Mouse (Mus musculus): ENCODE results near the gene Fsd1.

Gene Fsd1

DNA sequence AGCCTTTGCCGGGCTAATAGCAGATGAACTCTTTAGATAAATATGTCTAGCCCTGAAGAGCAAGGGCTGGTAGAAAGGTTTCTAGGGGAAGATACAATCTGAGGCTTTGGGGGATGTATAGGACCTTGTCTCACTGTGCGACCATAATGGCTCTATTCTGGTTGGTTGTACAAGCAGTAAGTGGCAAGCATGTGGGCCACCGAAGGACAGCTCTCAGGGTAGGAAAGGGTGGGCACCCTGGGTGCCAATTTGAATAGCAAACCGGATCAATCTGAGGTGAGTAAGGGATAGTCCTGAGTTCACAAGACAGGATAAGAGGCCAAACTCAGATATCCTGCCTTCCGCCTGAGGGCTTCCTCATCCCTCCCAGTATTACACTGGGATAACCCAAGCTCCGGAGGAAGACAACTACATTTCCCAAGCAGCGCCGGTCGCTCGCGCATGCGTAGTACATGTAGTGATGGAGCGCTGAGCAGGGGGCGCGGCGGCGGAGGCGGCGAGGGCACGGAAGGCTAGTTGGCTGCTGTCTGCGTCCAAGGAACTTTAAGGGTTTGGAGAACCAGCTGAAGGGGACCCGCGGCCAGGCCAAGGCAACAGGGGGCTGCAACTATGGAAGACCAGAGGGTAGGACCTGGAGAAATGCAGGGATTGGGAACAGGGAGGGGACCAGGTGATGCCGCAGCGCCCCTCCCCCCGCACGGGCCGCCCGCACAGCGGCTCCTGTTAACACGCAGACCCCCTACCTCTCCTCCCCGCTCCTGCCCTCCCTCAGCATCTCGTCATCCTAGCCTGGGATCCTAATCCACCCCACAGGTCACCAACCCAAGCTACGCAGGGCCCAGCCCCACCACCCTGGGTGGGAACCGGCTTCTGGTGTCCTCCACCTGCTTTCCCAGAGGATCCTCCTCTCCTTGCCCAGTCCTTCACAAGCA lies at the start of gene Fsd1:
Gene Fsd1, plus strand, starts transcription at position 480 of the 932 bp plus-strand sequence.
- peak; percentile 97 for ATAC-seq (ENCODE audit: low TSS enrichment)

GRCm38 (mm10) chr17:55944387-55944865 lies 41.9 kb upstream of the Fsd1 start:
- 0 out of 2 replicates have a peak, but pooled peaks have one; percentile 2 for ATAC-seq (ENCODE audit: low TSS enrichment)

DNA sequence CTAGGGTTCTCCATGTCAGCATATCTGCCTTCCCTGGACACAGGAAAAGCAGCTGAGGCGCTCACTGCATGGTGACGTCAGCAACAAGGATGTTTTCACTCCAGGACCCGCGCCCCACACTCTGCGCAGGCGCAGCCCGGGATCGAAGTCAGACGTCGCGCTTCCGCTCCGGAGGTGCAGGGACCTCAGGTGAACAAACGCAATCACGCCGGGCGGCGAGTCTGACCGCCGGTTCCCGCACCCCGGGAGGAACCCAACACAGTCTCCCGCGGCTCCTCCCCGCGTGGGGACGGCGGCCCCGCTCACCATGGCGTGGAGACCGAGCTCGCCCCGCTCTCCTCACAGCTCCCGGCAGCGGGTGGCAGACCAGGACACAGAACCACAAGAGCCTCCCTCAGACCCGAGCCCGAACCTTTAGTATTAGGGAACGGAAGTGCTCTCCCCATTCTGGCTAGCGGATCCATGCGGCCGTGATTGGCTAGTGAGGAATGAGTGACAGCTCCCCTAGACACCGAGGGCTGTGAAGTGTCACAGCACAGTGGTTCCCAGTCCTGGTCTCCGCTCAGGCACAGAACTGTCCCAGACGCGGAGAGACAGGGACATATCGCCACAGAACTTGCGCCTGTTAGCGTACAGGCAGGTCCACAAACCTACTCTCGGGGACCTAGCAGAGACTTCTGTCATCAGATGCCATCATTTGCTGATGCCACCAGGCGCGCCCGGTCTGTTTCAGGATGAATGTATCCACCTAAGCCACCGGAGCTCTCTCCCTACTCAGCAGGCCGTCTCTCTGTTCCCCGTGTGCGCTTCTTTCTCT lies 41.2 kb upstream of the Fsd1 start:
- ATAC-seq (ENCODE audit: low TSS enrichment) = peak; percentile 97

GRCm38 (mm10) chr17:55945696-55946095 lies 40.6 kb upstream of the Fsd1 start:
- ATAC-seq (ENCODE audit: low TSS enrichment) = no peak

DNA sequence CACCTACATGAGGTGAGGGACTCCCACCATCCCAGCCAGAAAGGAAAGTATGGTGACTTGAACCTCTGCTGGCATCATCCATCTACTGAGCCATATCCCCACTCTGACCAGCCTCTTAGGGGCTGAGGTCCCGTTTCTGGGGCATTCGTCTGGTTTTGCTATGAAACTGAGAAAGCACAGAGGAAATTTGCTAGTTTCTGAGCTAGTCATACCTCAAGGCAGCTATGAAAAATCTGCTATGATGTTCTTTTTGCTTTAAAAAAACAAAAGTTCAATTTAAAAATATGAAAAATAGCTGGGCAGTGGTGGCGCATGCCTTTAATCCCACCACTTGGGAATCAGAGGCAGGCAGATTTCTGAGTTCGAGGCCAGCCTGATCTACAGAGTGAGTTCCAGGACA lies 37.7 kb upstream of the Fsd1 start:
- no peak for ATAC-seq (ENCODE audit: low TSS enrichment)

- ATAC-seq (ENCODE audit: low TSS enrichment) = no peak
Measured at GRCm38 (mm10) chr17:55949400-55949799, 36.9 kb upstream of the Fsd1 start, which contains the start of gene Zfp119b. Gene Zfp119b, minus strand, starts transcription at chr17:55949500.

DNA sequence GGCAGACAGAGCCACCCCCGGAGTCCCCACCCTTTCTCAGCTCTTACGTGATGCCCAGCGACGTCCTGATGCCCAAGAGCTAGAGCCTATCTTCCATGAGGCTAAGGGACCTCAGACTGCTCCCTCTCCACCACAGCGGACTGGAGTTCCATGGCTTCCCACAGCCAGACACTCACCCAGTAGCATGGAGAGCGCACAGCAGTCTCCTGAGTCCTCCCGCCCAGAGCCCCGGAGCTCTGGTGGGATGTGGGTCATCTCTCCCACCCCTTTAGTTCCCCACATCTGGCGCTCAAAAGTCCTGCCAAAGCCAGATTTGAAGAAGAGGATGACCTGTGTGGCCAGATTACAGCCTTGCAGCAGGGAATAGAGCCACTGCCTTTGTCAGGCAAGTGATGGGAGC lies 35.7 kb upstream of the Fsd1 start:
- no peak for ATAC-seq (ENCODE audit: low TSS enrichment)

DNA sequence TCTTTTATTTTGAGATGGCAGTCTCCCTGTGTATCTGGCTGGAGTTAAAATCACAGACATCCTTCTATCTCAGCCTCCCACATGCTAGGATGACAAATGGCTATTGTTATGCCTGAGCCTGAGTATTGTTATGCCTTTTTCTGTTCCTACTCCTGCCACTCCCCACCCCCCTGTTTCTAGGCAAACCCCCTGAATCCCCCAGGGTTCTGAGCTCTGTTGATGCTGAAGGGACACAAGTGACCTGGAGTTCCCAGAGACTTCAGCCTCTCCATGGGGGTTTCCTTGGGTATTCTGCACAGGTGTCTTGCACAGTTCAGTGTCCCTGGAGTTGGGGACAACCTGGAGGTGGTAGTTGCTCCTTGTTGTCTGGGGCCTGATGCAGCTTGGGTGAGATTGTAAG lies 34.3 kb upstream of the Fsd1 start:
- ATAC-seq (ENCODE audit: low TSS enrichment) = no peak

DNA sequence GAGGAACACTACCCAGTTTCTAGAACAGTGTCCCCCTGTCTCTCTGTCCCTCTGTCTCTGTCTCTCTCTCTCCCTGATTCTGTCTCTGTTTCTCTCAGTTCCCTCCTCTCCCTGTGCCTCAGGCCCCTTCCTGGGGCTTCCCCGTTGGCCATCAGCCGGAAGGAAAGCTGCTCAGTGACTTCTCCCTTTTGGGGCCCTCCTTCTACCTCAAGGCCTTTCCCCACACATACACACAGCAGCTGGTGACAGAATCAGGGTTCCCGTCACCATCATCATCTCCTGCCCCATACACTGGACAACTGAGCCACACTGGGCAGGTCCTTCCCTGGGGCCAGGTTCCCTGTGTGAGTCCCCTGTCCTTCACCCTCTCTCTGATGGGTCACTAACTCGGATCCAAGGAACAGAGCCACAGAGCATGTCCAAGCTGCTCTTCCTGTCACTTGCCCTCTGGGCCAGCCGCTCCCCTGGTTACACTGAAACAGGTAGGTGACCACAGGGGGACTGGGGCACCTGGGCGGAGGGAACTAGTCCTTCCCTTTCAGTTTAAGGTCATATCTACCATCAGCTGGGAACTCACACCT lies 33.8 kb upstream of the Fsd1 start, which contains the start of gene Ebi3:
Gene Ebi3, plus strand, starts transcription at position 194 of the 581 bp plus-strand sequence.
- ATAC-seq (ENCODE audit: low TSS enrichment) = no peak

DNA sequence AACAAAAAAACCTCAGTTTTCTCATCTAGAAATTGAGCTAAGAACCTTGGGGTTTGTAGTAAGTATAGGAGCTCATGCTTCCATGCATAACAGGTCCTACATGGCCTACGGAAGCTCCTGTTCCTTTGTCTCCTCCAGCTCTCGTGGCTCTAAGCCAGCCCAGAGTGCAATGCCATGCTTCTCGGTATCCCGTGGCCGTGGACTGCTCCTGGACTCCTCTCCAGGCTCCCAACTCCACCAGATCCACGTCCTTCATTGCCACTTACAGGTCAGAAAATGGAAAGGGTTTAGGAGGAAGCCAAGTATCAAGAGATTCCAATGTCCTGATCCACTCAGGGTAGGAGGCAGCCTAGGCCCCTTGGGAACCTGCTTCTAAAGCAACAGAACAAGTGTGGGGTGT lies 32.6 kb upstream of the Fsd1 start:
- ATAC-seq (ENCODE audit: low TSS enrichment) = no peak

- ATAC-seq (ENCODE audit: low TSS enrichment) = no peak
Measured at GRCm38 (mm10) chr17:55954229-55954628, 32.1 kb upstream of the Fsd1 start.

DNA sequence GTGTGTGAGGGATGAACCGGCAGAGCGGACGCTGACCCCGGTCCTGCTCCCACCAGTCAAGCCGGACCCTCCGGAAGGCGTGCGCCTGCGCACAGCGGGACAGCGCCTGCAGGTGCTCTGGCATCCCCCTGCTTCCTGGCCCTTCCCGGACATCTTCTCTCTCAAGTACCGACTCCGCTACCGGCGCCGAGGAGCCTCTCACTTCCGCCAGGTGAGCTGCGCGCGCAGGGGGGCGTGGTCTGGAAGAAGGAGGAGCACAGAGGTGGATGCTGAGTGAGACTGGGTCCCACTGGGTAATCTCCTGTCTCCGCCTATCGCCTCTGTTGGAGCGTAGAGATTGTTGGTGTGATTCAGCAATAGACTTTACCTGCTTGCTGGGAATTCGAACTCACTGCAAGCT lies 30.2 kb upstream of the Fsd1 start:
- peak; percentile 42 for ATAC-seq (ENCODE audit: low TSS enrichment)

DNA sequence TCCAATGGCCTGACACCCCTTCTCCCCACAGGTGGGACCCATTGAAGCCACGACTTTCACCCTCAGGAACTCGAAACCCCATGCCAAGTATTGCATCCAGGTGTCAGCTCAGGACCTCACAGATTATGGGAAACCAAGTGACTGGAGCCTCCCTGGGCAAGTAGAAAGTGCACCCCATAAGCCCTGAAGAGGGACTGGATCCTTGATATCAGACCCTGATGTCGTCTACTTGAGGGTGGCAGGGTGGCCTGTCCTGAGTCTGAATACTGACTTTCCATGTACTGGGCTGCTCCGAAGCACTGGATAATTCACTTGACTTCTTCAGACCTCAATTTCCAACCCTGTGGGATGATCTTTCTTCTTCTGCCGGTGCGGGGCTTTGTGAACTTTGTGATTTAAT lies 29.7 kb upstream of the Fsd1 start:
- ATAC-seq (ENCODE audit: low TSS enrichment) = no peak

- ATAC-seq (ENCODE audit: low TSS enrichment) = no peak
Measured at GRCm38 (mm10) chr17:55957168-55957567, 29.1 kb upstream of the Fsd1 start.

DNA sequence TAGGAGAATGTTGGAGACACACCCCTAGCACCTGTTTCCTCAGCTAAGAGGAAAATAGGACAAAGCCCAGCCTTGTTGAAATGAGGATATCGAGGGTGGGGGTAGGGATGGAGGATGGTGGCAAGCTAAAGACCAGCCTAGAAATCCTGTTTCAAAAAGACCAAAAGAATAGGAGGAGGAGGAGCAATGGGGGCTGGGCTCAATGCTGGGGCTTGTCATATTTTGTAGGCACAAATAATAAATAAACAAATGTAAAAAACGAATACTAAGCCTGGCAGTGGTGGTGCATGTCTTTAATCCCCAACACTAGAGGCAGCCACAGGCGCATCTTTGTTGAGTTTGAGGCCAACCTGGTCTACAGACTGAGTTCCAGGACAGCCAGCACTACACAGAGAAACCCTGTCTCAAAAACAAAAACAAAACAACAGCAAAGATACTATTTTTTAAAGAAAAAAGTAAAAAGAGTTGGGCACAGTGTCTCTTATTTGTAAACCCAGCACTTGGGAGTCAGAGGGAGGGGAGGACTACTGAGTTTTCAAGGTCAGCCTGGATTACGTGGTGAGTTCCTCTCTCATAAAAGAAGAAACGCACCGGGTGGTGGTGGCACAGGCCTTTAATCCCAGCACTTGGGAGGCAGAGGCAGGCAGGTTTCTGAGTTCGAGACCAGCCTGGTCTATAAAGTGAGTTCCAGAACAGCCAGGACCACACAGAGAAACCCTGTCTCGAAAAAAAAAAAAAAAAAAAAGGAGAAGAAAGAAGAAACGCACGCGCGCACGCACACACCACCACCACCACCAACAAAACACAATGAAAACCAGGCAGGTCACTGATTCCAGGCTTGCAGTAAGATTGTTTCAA lies 28.4 kb upstream of the Fsd1 start:
- no peak for ATAC-seq (ENCODE audit: low TSS enrichment)

DNA sequence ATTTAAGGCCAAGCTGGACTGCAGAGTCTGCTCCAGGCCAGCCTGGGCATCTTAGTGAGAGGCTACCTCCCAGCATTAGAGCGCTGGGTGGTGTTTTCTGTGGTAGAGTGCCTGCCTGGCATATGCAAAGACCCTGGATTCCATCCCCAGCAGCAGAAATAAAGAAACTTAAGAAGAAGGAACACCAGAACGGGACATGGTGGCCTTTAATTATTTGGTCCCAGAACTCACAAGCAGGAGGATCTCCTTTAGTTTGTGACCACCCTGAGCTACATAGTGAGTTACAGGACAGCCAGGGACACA lies 27.8 kb upstream of the Fsd1 start:
- no peak for ATAC-seq (ENCODE audit: low TSS enrichment)

DNA sequence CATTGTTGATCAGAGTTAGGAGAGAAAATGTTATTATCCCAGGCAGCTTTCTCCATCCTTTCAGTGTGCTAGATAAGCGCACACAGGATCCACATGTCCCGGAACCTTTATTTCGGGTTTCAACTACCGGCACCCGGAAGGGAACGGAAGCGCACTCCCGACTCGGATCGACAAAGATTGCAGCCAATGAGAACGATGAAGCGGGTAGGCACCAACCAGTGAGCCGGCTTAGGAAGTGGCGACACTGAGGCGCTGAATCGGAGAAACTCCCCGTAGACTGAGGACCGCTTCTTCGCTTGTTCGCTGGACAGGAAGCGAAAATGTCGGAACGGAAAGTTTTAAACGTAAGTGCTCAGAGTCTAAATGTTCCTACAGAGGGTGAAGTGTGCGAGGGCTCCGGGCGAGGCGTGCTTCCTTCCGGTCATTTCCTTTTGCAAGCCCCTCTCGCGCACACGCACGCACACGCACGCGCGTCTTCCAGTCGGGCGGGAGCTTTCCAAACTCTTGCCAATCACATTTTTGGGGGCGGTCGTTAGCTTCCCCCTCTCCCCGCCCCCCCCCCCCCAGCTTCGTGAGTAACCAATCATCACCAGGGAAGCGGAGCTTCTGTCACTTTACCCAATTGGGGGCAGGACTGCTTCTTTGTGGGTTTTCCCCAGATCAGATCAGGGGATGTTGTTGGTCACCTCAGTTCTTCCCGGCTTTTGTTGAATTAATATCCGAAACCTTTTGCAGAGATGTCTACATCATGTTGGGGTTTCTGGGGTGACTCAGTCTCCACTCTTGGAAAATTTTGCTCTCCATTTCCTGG lies 27.2 kb upstream of the Fsd1 start, which contains the start of gene Yju2:
Gene Yju2, plus strand, starts transcription at position 182 of the 811 bp plus-strand sequence.
- peak; percentile 85 for ATAC-seq (ENCODE audit: low TSS enrichment)

DNA sequence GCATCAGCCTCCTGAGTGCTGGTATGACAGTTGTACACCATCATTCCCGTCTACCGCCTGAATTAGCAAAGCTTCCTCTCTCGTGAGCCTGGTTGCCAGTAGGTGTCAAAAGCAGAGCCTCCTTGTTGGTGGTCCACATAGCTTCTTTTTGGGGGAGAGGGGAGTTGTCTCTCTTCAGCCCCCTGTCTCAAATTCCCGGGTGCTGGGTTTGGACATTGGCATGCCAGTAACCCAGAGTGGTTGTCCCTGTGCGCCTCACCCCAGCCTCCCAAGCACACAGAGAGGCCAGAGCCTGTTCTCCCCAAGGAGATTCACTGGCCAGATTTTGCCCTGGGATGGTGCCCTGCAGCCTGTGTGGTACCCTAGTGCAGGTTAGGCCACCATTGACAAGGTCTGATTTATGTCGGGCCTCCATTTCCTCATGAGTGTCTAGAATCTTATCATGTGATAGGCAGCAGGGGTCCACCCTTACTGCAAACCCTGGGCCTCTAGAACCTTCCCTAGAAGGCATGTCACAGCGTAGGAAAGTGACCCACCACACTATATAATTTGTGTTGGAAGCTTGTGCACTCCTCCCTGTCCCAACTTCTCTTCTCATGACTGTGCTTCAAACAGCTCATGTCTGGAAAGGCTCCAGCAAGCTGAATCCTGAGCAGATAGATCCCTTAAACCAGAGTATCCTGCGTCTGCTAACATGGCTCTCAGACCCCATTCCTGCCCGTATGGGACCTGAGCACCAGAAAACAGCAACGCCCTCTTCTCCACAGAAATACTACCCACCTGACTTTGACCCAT lies 26.2 kb upstream of the Fsd1 start:
- no peak for ATAC-seq (ENCODE audit: low TSS enrichment)

GRCm38 (mm10) chr17:55960791-55961190 lies 25.5 kb upstream of the Fsd1 start:
- no peak for ATAC-seq (ENCODE audit: low TSS enrichment)

- ATAC-seq (ENCODE audit: low TSS enrichment) = no peak
Measured at GRCm38 (mm10) chr17:55961631-55962030, 24.7 kb upstream of the Fsd1 start.

All from frontal cortex, adult (tissue).